Mouse (Mus musculus): ENCODE measurements at regions not wholly inside any gene's neighbourhood (a gene's known extent, or its start where the extent isn't known, plus 50 kb on each side); places are given as distances from the start of the nearest gene placed in this dataset.

- TF ChIP-seq CTCF (IDR thresholded peaks at IDR 0.05; ENCODE audit: borderline replicate concordance, insufficient read depth, low read depth, low read length), result no peak
- no peak for TF ChIP-seq POLR2A (IDR thresholded peaks at IDR 0.05; ENCODE audit: borderline replicate concordance, insufficient read depth, low read length)
Measured at GRCm38 (mm10) chr15:59203097-59203849, 314.2 kb downstream of the Gm49356 start.
